Mouse (Mus musculus) embryo, embryonic 11 days (tissue): ENCODE results near the gene Gm20911.
"Not testable (repeated sequence)": the region's sequence is repeated elsewhere in the genome, so short reads cannot be mapped to it uniquely, and the experiment has no call there.

Experiments
- DNase-seq: peaks from one replicate; pipeline ENCODE4 v3.0.0-alpha.2; 2015

Gene Gm20911

DNA sequence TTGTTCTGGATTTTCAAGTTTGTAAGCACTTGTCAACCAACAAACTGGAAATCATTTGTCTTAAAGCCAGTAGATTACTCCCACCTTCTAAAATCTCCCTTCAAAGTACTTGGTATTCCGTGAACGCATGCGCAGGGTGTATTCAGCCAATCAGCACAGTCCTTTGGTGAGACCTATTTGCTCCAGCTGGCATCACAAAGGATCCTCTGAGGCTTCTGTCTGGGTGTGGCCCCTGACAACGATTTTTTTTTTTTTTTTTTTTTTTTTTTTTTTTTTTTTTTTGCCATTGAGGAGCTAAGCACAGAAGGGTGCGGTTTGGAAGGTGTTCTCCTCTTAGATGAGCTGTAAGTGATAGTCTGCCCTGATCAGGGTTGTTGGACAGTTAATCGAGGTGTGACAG is at the start of gene Gm20911:
TSS of gene Gm20911 (plus strand) at position 301 of the 400 bp plus-strand sequence.
- DNase-seq: not testable (repeated sequence)
